Mouse (Mus musculus) B cell, adult 2 months (primary cell): ENCODE measurements around the gene Zfp648.

Experiments used
- DNase-seq, 2 experiments: peaks; one replicate each; pipeline ENCODE4 v3.0.0; 2022

The Zfp648 gene

DNA sequence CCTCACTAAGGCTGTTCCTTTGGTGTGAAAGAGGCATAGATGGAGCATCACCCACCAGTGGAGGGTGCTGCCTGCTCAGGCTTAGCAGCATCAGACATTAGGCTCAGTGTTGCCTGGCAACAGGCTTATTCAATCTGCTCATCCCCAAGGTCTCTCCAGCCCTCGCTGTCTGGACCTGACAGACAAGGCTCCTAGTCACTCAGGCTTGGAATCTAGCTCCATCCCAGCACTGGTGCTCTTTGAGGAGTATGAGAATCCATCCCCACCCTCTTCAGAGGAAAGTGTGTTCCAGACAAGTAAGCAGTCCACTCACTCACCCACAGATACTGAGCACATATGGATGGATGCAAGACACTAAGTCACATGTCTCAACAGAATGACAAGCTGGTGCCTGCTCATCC lies 22.8 kb downstream of the Zfp648 start:
- DNase-seq: no peak

DNA sequence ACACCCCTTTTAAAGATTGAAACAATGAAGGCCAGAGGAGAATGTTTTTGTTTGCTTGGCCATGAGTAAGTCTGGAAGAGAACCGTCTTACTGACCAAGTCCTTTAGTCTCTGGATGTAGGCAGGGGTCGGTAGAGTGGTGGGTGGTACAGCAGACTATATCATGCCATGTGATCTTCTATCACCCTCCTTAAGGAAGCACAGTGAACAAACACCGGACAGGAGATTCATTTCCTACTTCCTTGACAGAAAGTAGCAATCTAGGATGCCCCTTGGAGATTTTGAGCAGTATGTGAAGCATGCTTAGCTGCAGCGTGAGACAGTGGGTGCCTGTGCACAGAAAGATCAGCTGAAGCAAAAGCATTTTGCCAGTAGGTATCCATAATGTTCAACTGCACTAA lies 31.6 kb downstream of the Zfp648 start:
- no peak for DNase-seq

DNA sequence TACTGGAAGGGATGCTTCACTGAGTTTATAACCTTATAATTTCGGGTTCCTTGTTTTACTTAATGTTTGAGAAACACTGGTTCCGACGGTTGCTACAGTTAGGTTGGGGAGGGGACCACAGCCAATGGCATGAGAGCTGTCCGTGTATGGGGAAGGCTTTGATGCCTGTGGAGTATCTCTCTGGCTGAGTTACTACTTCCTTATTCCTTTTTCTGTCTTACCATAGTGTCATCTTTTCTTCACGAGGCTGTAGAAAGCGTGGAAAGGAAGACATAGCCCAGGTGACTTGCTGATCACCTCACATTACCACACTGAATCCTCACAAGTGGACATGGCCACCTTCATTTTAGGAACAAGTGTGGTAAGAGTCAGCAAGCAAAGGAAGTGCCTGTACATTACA lies 32.0 kb downstream of the Zfp648 start:
- DNase-seq: no peak

DNA sequence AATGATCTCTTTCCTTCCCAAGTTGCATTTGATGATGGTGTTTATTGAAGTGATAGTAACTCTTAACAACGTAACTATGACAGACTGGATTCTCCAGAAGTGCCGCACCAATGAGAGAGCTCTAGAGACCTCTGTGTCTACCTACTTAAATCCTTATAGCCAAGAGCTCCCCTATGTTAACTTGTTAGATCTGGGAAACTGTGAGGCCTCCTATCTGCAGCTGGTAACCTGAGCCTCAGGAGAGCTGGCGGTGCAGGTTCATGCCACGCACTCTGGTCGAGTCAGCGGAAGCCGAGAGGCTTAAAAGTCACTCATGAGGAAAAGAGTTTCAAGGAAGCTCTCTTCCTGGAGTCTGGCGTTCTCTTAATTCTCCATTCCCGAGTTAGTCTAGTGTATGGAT lies 33.8 kb downstream of the Zfp648 start:
- DNase-seq: no peak

DNA sequence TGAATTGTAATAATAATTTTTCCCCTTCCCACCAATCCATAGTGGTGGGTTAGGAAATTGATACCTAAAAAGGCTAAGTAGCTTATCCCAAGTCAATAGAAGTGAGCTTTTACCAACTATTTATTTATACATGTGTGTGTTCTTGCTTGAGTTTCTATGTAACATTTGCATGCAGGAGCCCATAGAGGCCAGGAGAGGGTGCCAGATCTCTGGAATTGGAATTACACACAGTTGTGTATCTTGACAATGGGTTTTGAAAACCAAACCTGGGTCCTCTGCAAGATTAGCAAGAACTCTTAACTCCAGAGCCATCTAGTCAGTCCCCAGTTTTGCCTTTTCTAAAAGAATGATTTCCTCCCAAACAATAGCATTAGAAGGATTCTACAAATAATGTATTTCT lies 37.9 kb downstream of the Zfp648 start:
- no peak for DNase-seq

DNA sequence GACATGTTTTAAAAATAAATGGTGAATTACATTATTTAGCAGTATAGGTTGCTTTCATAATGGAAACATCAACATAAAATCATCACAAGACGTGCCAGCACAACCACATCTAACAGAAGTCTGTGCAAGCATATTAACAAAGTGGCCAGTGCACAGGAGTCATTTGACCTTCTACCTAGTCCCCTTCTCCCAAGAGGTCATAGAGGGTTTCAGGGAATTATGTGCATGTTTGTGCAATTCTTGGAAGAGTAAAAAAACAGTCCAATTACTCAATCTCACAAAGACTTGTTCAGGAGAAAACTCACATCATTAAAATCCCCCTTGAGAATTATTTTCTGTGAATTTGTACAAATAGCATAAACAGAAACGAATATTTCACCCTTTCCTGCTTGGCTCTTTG lies 50.2 kb downstream of the Zfp648 start:
- DNase-seq: no peak

DNA sequence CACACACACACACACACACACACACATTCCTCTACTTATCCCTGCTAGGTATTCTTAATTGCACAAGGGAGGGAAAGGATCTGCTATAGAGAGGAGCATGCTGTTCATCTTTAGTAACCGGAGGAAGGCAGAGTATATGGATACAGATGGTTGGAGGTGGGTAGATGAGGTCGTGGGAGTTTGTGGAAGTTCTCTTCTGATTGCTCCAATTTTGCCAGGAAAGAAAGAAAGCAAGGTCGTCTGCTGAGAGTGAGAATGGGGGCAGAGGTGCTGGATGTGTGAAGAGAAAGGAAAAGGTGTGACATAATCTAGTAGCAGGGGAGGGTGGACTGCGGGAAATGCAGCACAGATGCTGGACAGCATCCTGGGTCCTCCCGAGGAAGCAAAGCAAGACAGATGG lies 51.8 kb downstream of the Zfp648 start:
- no peak for DNase-seq
